Mouse (Mus musculus): ENCODE measurements around the gene Rassf2. TPM values are rescaled to one million over a fixed set of nuclear protein-coding genes. Genes with fewer than 3 reads are reported as not detected.

Gene Rassf2
- polyA plus RNA-seq, 1 experiment from 2014 or later: 32.6 TPM

- H3K9ac ChIP-seq (replicated peaks; ENCODE audit: low read length): no peak overlapping the region
- H3K27ac ChIP-seq (replicated peaks; ENCODE audit: low read depth, low read length): no peak overlapping the region
- no peak overlapping the region for H3K4me3 ChIP-seq (replicated peaks; ENCODE audit: low read depth, low read length)
- DNase-seq (no peak), ATAC-seq (ENCODE audit: low FRiP score, low TSS enrichment) (no peak)
- no peaks in the 10 kb centered on the region for H3K9me3 ChIP-seq (ENCODE audit: control insufficient read depth, low read length)
- H3K36me3 ChIP-seq (ENCODE audit: control insufficient read depth, insufficient read depth, low read length): no peaks in the 10 kb centered on the region
- no peaks in the 10 kb centered on the region for H3K4me1 ChIP-seq (ENCODE audit: control insufficient read depth, insufficient read depth, low read length)
- 85% methylated on average over 8 of the region's 8 CpGs for WGBS
- no peak overlapping the region for H3K4me2 ChIP-seq (ENCODE audit: low read length)
- H3K27me3 ChIP-seq (ENCODE audit: control insufficient read depth, insufficient read depth, low read length): no peaks in the 10 kb centered on the region
These were observed 84.8 kb downstream of the Rassf2 start for GRCm38 (mm10) chr2:131945225-131945624.

DNA sequence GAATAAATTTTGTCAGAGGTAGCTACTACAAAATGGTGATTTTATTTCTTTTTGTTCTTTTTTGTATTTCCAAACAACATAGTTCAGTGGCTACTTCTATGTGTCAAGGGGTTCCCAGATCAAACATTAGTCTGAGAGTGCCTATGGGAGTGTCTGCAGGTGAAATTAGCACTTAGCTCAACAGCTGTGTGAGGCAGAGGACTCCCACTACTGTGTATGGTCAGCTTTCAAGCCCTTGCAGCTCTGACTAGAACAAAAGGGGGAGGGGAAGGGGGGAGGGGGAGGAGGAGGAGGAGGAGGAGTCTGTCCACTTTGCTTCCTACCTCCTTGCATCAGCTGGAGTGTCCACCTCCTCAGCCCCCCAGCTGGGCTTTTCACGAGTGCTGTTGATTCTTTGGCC lies 85.7 kb downstream of the Rassf2 start:
- Histone ChIP-seq H3K4me2 (ENCODE audit: low read length) (no peak overlapping the region), H3K9ac (replicated peaks; ENCODE audit: low read length) (no peak overlapping the region), H3K4me1 (ENCODE audit: control insufficient read depth, insufficient read depth, low read length) (no peaks in the 10 kb centered on the region), H3K9me3 (ENCODE audit: control insufficient read depth, low read length) (no peaks in the 10 kb centered on the region), H3K27me3 (ENCODE audit: control insufficient read depth, insufficient read depth, low read length) (no peaks in the 10 kb centered on the region), H3K27ac (replicated peaks; ENCODE audit: low read depth, low read length) (no peak overlapping the region), H3K36me3 (ENCODE audit: control insufficient read depth, insufficient read depth, low read length) (no peaks in the 10 kb centered on the region), H3K4me3 (replicated peaks; ENCODE audit: low read depth, low read length) (no peak overlapping the region)
- WGBS: 20% methylated on average over 1 of the region's 1 CpGs
- DNase-seq (no peak), ATAC-seq (ENCODE audit: low FRiP score, low TSS enrichment) (no peak)

GRCm38 (mm10) chr2:131941501-131941900 lies 88.6 kb downstream of the Rassf2 start:
- 85% methylated on average over 6 of the region's 6 CpGs for WGBS
- ATAC-seq (ENCODE audit: low FRiP score, low TSS enrichment) (no peak), DNase-seq (no peak)

GRCm38 (mm10) chr2:131940506-131940905 lies 89.6 kb downstream of the Rassf2 start:
- no peak overlapping the region for H3K4me3 ChIP-seq (replicated peaks; ENCODE audit: low read depth, low read length)
- H3K9ac ChIP-seq (replicated peaks; ENCODE audit: low read length): no peak overlapping the region
- no peak for DNase-seq
- H3K4me2 ChIP-seq (ENCODE audit: low read length): no peak overlapping the region
- H3K36me3 ChIP-seq (ENCODE audit: control insufficient read depth, insufficient read depth, low read length): peaks cover 26% of the 10 kb centered on the region
- no peaks in the 10 kb centered on the region for H3K27me3 ChIP-seq (ENCODE audit: control insufficient read depth, insufficient read depth, low read length)
- no peaks in the 10 kb centered on the region for H3K4me1 ChIP-seq (ENCODE audit: control insufficient read depth, insufficient read depth, low read length)
- H3K9me3 ChIP-seq (ENCODE audit: control insufficient read depth, low read length): no peaks in the 10 kb centered on the region
- 84% methylated on average over 3 of the region's 3 CpGs for WGBS
- H3K27ac ChIP-seq (replicated peaks; ENCODE audit: low read depth, low read length): no peak overlapping the region
- ATAC-seq (ENCODE audit: low FRiP score, low TSS enrichment): no peak

More at GRCm38 (mm10) chr2:131941501-131941900, 88.6 kb downstream of the Rassf2 start:
- H3K36me3 ChIP-seq (ENCODE audit: control insufficient read depth, insufficient read depth, low read length): peaks cover 23% of the 10 kb centered on the region
- H3K4me3 ChIP-seq (replicated peaks; ENCODE audit: low read depth, low read length): no peak overlapping the region
- H3K9ac ChIP-seq (replicated peaks; ENCODE audit: low read length): no peak overlapping the region
- H3K4me2 ChIP-seq (ENCODE audit: low read length): no peak overlapping the region
- no peaks in the 10 kb centered on the region for H3K27me3 ChIP-seq (ENCODE audit: control insufficient read depth, insufficient read depth, low read length)
- no peaks in the 10 kb centered on the region for H3K4me1 ChIP-seq (ENCODE audit: control insufficient read depth, insufficient read depth, low read length)
- H3K27ac ChIP-seq (replicated peaks; ENCODE audit: low read depth, low read length): no peak overlapping the region
- no peaks in the 10 kb centered on the region for H3K9me3 ChIP-seq (ENCODE audit: control insufficient read depth, low read length)

Other genes starting within 250 kb of the Rassf2 start
- gene Erv3, start 170.5 kb downstream of the Rassf2 start, polyA plus RNA-seq (2014; fragmentation: Nextera tagmentation; extraction: Ambion mirVana): not detected in 2 replicates
- 97.3 and 118 TPM in 2 replicates for gene Prnp, start 120.3 kb downstream of the Rassf2 start, polyA plus RNA-seq (2014; fragmentation: Nextera tagmentation; extraction: Ambion mirVana)
- gene Prn, start 120.3 kb downstream of the Rassf2 start, polyA plus RNA-seq (2014; fragmentation: Nextera tagmentation; extraction: Ambion mirVana): not detected in 2 replicates
- gene Prnd, start 79.4 kb downstream of the Rassf2 start, polyA plus RNA-seq (2014; fragmentation: Nextera tagmentation; extraction: Ambion mirVana): 6.4 and 14.1 TPM in 2 replicates
- gene Slc23a2, start 114.8 kb upstream of the Rassf2 start, polyA plus RNA-seq (2014; fragmentation: Nextera tagmentation; extraction: Ambion mirVana): 29.1 and 33.7 TPM in 2 replicates
- 43.8 and 51.3 TPM in 2 replicates for gene Tmem230, start 217.5 kb upstream of the Rassf2 start, polyA plus RNA-seq (2014; fragmentation: Nextera tagmentation; extraction: Ambion mirVana)
- 116 and 129 TPM in 2 replicates for gene Pcna, start 223.1 kb upstream of the Rassf2 start, polyA plus RNA-seq (2014; fragmentation: Nextera tagmentation; extraction: Ambion mirVana)
- 44.7 and 65.1 TPM in 2 replicates for gene Cds2, start 232.9 kb upstream of the Rassf2 start, polyA plus RNA-seq (2014; fragmentation: Nextera tagmentation; extraction: Ambion mirVana)